Mouse (Mus musculus) cerebellum, postnatal 10 days (tissue): ENCODE measurements at regions not wholly inside any gene's neighbourhood (a gene's known extent, or its start where the extent isn't known, plus 50 kb on each side); places are given as distances from the start of the nearest gene placed in this dataset.

Experiments
- DNase-seq, 2 experiments: peaks; one replicate each; pipeline ENCODE4 v3.0.0; 2021; ENCODE audit warnings: mixed read lengths in 2 of 2

DNA sequence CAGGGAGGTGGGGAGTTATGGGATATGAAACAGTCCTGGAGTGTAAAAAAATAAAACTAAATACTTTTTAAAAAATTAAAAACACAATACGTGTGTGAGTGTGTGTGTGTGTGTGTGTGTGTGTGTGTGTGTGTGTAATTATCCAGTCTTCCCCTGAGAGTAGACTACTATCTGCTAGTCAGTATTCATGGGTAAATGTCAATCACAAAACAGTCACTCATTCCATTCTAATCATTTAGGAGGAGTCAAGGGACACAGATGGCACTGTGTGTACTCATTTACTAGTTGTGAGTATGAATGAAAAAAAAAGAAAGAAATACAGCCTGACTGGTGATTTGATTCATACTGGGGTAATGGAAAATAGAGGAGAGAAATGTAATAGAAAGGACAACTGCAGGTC, 226.5 kb downstream of the Mpdz start:
- no peak for DNase-seq

DNA sequence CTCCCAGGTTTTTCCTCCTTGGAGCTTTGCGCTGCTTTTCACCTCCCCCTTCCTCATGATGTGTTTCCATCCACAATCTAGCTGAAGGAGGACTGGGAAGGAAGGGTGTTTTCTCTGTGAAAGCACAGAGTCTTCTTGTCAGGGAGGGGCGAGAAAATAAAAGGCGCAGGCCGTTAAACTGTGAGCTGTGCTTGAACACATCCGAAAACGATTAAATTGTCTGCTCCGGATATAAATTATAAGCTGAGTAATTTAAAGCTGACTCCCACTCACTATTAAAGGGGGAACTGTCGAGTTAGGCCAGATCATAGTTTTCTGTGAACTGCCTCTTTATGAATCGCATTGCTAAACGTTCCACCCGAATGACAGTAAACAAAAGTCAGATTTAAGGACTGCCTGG, 224.6 kb downstream of the Mpdz start:
- peak in 1 of 2 experiments; percentile 4 for DNase-seq

GRCm38 (mm10) chr4:81222034-81222433, 220.6 kb downstream of the Mpdz start:
- no peak for DNase-seq

- no peak for DNase-seq
Observed at GRCm38 (mm10) chr4:81222468-81223175, 220.0 kb downstream of the Mpdz start.
